12 mouse cellular contexts compared by ENCODE assay signal in genomic region chr13:45960311-45960965, GRCm38 (mm10). TPM values are rescaled to one million over a fixed set of nuclear protein-coding genes. Genes with fewer than 3 reads are reported as not detected.
DNase-seq lines count a peak whose midpoint lies in the region; ATAC-seq and TF ChIP-seq lines count a peak whose summit lies in the region.
"Had no signal": no experiment of that assay in that cellular context is flagged by ENCODE, and none has a peak within 500 bp of the region (broad histone marks: within the 10 kb centered on the region; RNA-seq: fewer than 3 reads in every experiment).

No protein-coding gene starts in this region.

- TF ChIP-seq CTCF in heart, adult 2 months (IDR thresholded peaks at IDR 0.05), result no peak

- TF ChIP-seq EP300 in heart, adult 2 months (IDR thresholded peaks at IDR 0.05; ENCODE audit: insufficient read depth, low read depth, low read length), result no peak

- H3K27ac ChIP-seq in heart, adult 2 months, result peak overlapping the region; percentile 26
- peak overlapping the region; percentile 50 for H3K27ac ChIP-seq in liver, embryonic 16.5 days (ENCODE audit: low read length)
- H3K27ac ChIP-seq in forebrain, embryonic 16.5 days (ENCODE audit: low read length), result no peak overlapping the region
- no peak overlapping the region; the same call in 1 of the 2 replicates for H3K27ac ChIP-seq in midbrain, embryonic 16.5 days (ENCODE audit: low read length)
- H3K27ac ChIP-seq: embryonic facial prominence, embryonic 12.5 days; kidney, postnatal 0 days had no signal

- peaks cover 16% of the 10 kb centered on the region for H3K4me1 ChIP-seq in heart, adult 2 months (ENCODE audit: control insufficient read depth, insufficient read depth, low read length)
- H3K4me1 ChIP-seq in liver, embryonic 16.5 days (ENCODE audit: control insufficient read depth, low read depth, low read length), result peaks cover 9% of the 10 kb centered on the region
- peaks cover 45% of the 10 kb centered on the region for H3K4me1 ChIP-seq in forebrain, embryonic 16.5 days (replicated peaks; ENCODE audit: control insufficient read depth, insufficient read depth, low read length)
- H3K4me1 ChIP-seq in midbrain, embryonic 16.5 days (ENCODE audit: control insufficient read depth, insufficient read depth, low read length), result peaks cover 31% of the 10 kb centered on the region

- H3K4me2 ChIP-seq in liver, embryonic 16.5 days (ENCODE audit: low read depth, low read length), result no peak overlapping the region
- peak overlapping the region; percentile 17; the same call in 1 of the 2 replicates for H3K4me2 ChIP-seq in forebrain, embryonic 16.5 days (ENCODE audit: low read length)
- peak overlapping the region; percentile 30 for H3K4me2 ChIP-seq in midbrain, embryonic 16.5 days (ENCODE audit: low read length)
- H3K4me2 ChIP-seq: embryonic facial prominence, embryonic 12.5 days had no signal

- WGBS in heart, adult 2 months, result 37% methylated on average over 14 of the region's 14 CpGs
- WGBS in liver, embryonic 16.5 days (ENCODE audit: insufficient replicate concordance), result 63% methylated on average over 14 of the region's 14 CpGs
- 25% methylated on average over 14 of the region's 14 CpGs for WGBS in forebrain, embryonic 16.5 days
- 33% methylated on average over 14 of the region's 14 CpGs for WGBS in midbrain, embryonic 16.5 days

- TF ChIP-seq POLR2A in heart, adult 2 months (IDR thresholded peaks at IDR 0.05; ENCODE audit: insufficient read depth, low read depth, low read length), result no peak

- peaks cover 25% of the 10 kb centered on the region for H3K36me3 ChIP-seq in heart, adult 2 months (ENCODE audit: control insufficient read depth, insufficient read depth, low read length)
- no peaks in the 10 kb centered on the region for H3K36me3 ChIP-seq in liver, embryonic 16.5 days (ENCODE audit: control insufficient read depth, insufficient read depth)
- H3K36me3 ChIP-seq in forebrain, embryonic 16.5 days (ENCODE audit: control insufficient read depth, insufficient read depth), result no peaks in the 10 kb centered on the region
- H3K36me3 ChIP-seq in midbrain, embryonic 16.5 days (ENCODE audit: control insufficient read depth, insufficient read depth, low read length), result no peaks in the 10 kb centered on the region
- H3K36me3 ChIP-seq: embryonic facial prominence, embryonic 12.5 days had no signal

- no peaks in the 10 kb centered on the region for H3K27me3 ChIP-seq in heart, adult 2 months (ENCODE audit: control insufficient read depth, insufficient read depth, low read length)
- no peaks in the 10 kb centered on the region for H3K27me3 ChIP-seq in liver, embryonic 16.5 days (ENCODE audit: control insufficient read depth, insufficient read depth, low read depth, low read length)
- no peaks in the 10 kb centered on the region for H3K27me3 ChIP-seq in forebrain, embryonic 16.5 days (replicated peaks; ENCODE audit: control insufficient read depth, insufficient read depth, low read length)
- no peaks in the 10 kb centered on the region for H3K27me3 ChIP-seq in midbrain, embryonic 16.5 days (ENCODE audit: control insufficient read depth, insufficient read depth, low read depth, low read length)
- H3K27me3 ChIP-seq: embryonic facial prominence, embryonic 12.5 days had no signal

- intact Hi-C loops in heart, adult 2 months (cut with DNase I), result loop anchor here (5.0 kb wide), 3 partner anchors 33 to 328 kb away; no protein-coding TSS in a partner anchor
- intact Hi-C loops in heart, postnatal 25 days (cut with DNase I), result loop anchor here (5.0 kb wide), 2 partner anchors 38 to 138 kb away; no protein-coding TSS in a partner anchor

- DNase-seq in heart, adult 2 months, result no peak
- DNase-seq in heart, postnatal 25 days (ENCODE audit: low spot score), result no peak
- no peak for DNase-seq in liver
- no peak for DNase-seq in frontal cortex, postnatal 36 days (ENCODE audit: low spot score in 2 of 2)
- DNase-seq in gastrocnemius, adult 8-10 months (ENCODE audit: low spot score in 2 of 2), result no peak
- DNase-seq: cerebellum, adult 11 months; right cerebral cortex, adult 18-20 months had no signal

- no peak for ATAC-seq in liver, embryonic 16.5 days (ENCODE audit: low read depth)
- no peak for ATAC-seq in forebrain, embryonic 16.5 days
- no peak for ATAC-seq in midbrain, embryonic 16.5 days

- H3K9me3 ChIP-seq in liver, embryonic 16.5 days (replicated peaks; ENCODE audit: control insufficient read depth, low read length), result no peaks in the 10 kb centered on the region
- no peaks in the 10 kb centered on the region for H3K9me3 ChIP-seq in forebrain, embryonic 16.5 days (ENCODE audit: control insufficient read depth, low read length)
- H3K9me3 ChIP-seq in midbrain, embryonic 16.5 days (replicated peaks; ENCODE audit: control insufficient read depth, low read length, poor library complexity, severe bottlenecking), result no peaks in the 10 kb centered on the region
- H3K9me3 ChIP-seq: embryonic facial prominence, embryonic 12.5 days had no signal

- no peak overlapping the region for H3K4me3 ChIP-seq in heart, adult 2 months
- H3K4me3 ChIP-seq in liver, embryonic 16.5 days (ENCODE audit: low read depth, low read length), result no peak overlapping the region
- H3K4me3 ChIP-seq in forebrain, embryonic 16.5 days (replicated peaks; ENCODE audit: low read length), result no peak overlapping the region
- no peak overlapping the region for H3K4me3 ChIP-seq in midbrain, embryonic 16.5 days (ENCODE audit: low read depth, low read length)
- H3K4me3 ChIP-seq: embryonic facial prominence, embryonic 12.5 days had no signal

- no peak overlapping the region for H3K9ac ChIP-seq in heart, adult 2 months (ENCODE audit: low read depth, low read length)
- H3K9ac ChIP-seq in liver, embryonic 16.5 days (ENCODE audit: low read depth, low read length), result no peak overlapping the region
- H3K9ac ChIP-seq in forebrain, embryonic 16.5 days (replicated peaks; ENCODE audit: low read depth, low read length), result no peak overlapping the region
- no peak overlapping the region for H3K9ac ChIP-seq in midbrain, embryonic 16.5 days (ENCODE audit: low read depth, low read length)
- H3K9ac ChIP-seq: embryonic facial prominence, embryonic 12.5 days had no signal

- H3K79me2 ChIP-seq in heart, adult 2 months (replicated peaks; ENCODE audit: control insufficient read depth, insufficient read depth, low read length), result peaks cover 2% of the 10 kb centered on the region

RNA-seq across cellular contexts. Expression of gene Atxn1, which starts 4.4 kb away (rescaled TPM):
- total RNA-seq in heart, adult 2 months (2021), result 10 to 100 TPM; 27.3 to 30.1 TPM
- polyA plus RNA-seq in heart, adult 2 months (2012; rRNA removed), result 7.5 and 11.7 TPM in 2 replicates
- total RNA-seq in heart, postnatal 25 days (2021), result 10 to 100 TPM; 35.1 to 36.0 TPM
- polyA plus RNA-seq in liver, embryonic 16.5 days (2015; fragmentation: Nextera tagmentation; extraction: Ambion mirVana), result 2.8 and 3.2 TPM in 2 replicates
- 12.1 and 15.3 TPM in 2 replicates for polyA plus RNA-seq in forebrain, embryonic 16.5 days (2015; fragmentation: Nextera tagmentation; extraction: Ambion mirVana)
- 10.4 and 10.8 TPM in 2 replicates for polyA plus RNA-seq in midbrain, embryonic 16.5 days (2015; fragmentation: Nextera tagmentation; extraction: Ambion mirVana)
- 10 to 100 TPM; 40.3 to 60.6 (median 42.9) TPM for total RNA-seq in gastrocnemius, adult 8-10 months (2022)

Comparison
In these comparisons a context has a peak if more than half of its experiments do, and no peak if none do; other contexts are left out.
1. H3K27ac ChIP-seq: peak in heart, adult 2 months (single experiment) and liver, embryonic 16.5 days (single experiment); none in forebrain, embryonic 16.5 days (single experiment) and midbrain, embryonic 16.5 days (single experiment).